Mouse (Mus musculus): ENCODE results near the gene Ncam2.

Gene Ncam2

GRCm38 (mm10) chr16:81650286-81650685 is 449.8 kb downstream of the Ncam2 start:
- in situ Hi-C loops (cut with MboI, MseI), result no loop called here

- in situ Hi-C loops (cut with MboI, MseI), result no loop called here
Observed at GRCm38 (mm10) chr16:81651550-81651949, 451.1 kb downstream of the Ncam2 start.

GRCm38 (mm10) chr16:81656550-81656949 is 456.1 kb downstream of the Ncam2 start:
- in situ Hi-C loops (cut with MboI, MseI), result no loop called here

GRCm38 (mm10) chr16:81673866-81674265 is 473.4 kb downstream of the Ncam2 start:
- in situ Hi-C loops (cut with MboI, MseI), result no loop called here

GRCm38 (mm10) chr16:81675546-81675945 is 475.0 kb downstream of the Ncam2 start:
- in situ Hi-C loops (cut with MboI, MseI), result no loop called here
